Mouse (Mus musculus): ENCODE measurements around the gene Cers6. TPM values are rescaled to one million over a fixed set of nuclear protein-coding genes. Genes with fewer than 3 reads are reported as not detected.

The Cers6 gene
- total RNA-seq, 4 experiments from 2014 or later = 78.4 to 93.3 (median 91.6) TPM

- DNase-seq (ENCODE audit: low spot score in 2 of 2) = no peak
Measured at GRCm38 (mm10) chr2:68960060-68960459, 98.8 kb downstream of the Cers6 start.

DNA sequence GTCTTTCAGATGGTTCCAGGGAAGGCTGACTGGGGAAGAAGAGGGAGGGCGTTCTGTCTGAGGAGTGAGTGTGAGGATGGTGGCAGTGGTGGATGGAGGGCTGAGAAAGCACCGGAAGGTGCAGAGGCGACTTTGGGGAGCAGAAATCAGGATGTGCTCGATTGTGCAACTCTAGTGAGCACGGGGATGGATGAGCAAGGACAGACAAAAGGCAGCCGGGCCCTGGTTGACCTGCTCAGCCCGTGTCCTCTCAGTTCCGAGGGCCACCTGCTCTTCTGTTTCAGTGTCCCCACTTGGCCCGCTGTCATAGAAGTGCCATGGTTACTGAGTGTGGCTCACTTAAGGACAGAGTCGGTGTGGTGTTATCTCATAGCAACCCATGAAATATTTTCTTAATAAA lies 99.4 kb downstream of the Cers6 start:
- no peak for DNase-seq (ENCODE audit: low spot score in 2 of 2)

DNA sequence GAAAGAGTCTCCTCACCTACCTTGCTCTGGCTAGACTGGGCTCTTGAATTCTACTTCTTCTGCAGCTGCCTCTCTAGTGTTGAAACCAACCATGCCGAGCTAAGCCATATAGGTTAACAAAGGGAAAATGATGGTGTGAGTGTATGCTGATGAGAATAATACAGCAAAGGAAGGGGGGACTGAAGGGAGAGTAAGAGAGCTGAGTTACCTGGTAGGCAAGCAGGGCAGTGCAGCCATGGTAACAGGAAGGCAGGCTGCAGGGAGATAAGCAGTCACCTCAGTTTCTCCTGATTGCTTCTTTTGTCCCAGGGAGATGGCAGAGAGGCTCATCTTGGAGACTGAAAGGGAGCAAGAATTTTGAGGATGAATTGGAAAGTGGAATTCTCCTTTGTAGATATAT lies 105.1 kb downstream of the Cers6 start:
- no peak for DNase-seq (ENCODE audit: low spot score in 2 of 2)

DNA sequence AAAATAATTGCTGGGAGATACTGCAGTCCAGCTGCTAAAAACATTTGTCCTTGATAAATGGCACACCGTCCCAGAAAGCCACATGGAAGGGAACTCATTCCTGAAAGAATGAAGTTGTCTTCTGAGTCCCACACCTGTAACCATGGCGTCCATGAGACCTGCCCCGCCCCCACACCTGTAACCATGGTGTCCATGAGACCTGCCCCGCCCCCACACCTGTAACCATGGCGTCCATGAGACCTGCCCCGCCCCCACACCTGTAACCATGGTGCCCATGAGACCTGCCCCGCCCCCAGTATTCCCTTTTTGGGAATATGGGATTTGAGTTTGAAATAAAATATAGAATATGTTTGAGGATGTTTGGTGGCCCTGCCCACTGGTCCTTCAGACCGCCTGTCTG lies 106.8 kb downstream of the Cers6 start:
- no peak for DNase-seq (ENCODE audit: low spot score in 2 of 2)

DNA sequence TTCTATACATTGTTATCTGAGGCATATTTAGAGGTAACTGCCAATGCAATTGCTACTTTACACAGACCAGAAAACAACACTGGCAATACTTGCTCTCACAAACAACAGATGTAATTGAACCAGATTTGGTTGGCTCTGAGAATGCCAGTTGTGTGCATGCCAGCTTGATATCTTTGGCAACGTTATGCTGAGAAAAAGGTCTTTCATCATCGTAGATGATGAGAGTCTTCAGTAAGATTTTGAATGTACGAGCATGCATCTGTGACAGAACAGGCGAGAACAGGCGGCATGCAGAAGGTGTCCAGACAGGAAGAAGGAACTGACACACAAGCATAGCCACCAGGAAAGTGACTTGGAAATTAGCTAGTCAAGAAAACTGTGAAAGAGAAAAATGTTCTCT lies 110.6 kb downstream of the Cers6 start:
- DNase-seq (ENCODE audit: low spot score in 2 of 2) = peak; percentile 32 to 59

DNA sequence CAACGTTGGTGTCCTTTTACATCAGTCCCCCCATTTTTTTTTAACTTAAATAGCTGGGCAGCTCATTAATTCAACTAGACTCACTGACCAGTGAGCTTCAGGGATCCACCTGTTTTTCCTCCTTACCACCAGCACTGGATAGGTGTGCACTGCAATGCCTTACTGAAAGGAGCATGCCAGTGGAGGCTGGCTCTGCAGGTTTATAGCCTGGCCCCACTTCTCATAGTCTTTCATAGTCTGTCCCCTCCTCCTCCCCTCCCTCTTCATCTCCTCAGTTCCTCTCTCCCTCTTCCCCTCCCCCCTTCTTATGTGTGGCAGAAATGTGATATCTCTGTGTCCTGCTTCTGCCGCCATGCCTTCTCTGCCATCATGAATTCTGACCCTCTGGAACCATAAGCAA lies 112.5 kb downstream of the Cers6 start:
- no peak for DNase-seq (ENCODE audit: low spot score in 2 of 2)

DNA sequence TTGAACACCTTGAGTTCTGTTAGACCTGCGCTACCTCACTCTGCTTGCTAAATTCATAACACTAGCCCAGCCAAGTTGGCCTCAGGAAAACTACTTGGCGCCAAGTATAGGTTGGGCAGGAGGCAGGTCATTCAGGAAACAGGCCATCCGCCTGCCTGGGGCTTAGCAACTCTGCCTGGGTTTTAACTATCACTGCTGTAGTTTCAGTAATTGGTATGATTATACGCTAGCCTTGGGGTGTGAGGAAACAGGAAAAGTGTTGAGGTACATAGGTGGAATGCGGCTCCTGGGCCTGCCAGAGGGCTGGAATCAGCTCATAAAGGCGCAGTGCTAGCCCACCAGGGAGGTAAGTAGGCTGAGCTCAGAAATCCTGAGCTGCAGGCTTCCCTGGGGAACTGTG lies 114.0 kb downstream of the Cers6 start:
- no peak for DNase-seq (ENCODE audit: low spot score in 2 of 2)

- DNase-seq (ENCODE audit: low spot score in 2 of 2) = no peak
Measured at GRCm38 (mm10) chr2:68975780-68976179, 114.5 kb downstream of the Cers6 start.

DNA sequence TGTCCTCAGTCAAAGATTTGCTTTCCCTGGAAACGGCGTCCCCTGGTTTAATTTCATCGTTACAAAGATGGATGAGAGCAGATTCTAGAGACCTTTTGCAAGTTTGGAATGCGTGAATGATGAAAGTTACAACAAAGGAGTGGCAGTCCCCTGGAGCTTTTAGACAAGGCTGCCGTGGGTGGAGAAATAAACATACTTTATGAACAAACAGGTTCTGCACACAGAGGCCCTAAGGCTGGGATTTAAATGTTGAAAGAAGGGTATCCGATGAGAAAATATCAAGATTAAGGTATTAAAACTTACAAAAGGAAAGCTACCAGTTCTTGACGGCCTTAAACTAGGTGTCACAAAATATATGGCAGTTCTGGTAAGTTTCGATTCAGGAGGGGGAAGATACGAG lies 117.0 kb downstream of the Cers6 start:
- DNase-seq (ENCODE audit: low spot score in 2 of 2) = no peak

DNA sequence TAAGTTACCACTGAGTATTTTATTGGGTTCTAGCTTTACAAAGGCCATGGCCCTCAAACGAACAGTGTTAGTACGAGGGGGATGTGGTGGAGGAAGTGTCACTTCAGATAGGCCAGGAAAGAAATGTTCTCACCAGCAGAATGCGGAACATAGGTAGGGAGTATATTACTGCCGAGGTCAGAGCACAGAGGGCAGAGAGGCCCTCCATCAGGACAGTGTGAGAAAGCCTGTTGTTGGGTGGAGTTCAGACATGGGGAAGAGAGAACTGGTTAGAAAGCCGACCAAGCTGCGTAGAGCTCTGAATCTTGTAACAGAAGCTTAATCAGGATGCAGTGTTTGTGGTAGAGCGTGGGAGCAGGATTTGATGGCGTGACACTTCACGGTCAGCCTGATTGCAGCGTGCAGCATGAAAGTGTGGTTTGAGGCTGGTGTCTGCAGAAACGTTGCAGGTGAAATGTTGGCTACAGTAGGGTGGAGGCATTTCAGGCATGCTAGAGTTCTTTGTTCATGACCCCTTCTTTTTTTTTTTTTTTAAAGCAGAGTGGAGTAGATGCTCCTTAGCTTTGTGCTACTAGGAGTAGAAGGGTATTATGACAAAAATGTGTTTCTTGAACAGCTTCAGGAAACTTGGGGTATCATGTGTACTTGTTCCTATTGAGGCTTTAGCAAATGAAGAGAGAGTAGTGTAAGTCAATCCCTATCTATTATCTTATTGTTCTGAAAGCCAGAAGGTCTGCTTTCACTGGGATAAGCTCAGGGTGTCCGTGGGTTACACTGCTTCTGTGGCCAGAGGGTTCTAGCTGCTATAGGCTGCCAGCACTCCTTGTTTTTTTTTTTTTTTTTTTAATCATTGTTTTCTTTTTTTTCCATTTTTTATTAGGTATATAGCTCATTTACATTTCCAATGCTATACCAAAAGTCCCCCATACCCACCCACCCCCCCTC lies 117.7 kb downstream of the Cers6 start:
- DNase-seq (ENCODE audit: low spot score in 2 of 2) = no peak

- DNase-seq (ENCODE audit: low spot score in 2 of 2) = no peak
Measured at GRCm38 (mm10) chr2:68981302-68981701, 120.1 kb downstream of the Cers6 start.

DNA sequence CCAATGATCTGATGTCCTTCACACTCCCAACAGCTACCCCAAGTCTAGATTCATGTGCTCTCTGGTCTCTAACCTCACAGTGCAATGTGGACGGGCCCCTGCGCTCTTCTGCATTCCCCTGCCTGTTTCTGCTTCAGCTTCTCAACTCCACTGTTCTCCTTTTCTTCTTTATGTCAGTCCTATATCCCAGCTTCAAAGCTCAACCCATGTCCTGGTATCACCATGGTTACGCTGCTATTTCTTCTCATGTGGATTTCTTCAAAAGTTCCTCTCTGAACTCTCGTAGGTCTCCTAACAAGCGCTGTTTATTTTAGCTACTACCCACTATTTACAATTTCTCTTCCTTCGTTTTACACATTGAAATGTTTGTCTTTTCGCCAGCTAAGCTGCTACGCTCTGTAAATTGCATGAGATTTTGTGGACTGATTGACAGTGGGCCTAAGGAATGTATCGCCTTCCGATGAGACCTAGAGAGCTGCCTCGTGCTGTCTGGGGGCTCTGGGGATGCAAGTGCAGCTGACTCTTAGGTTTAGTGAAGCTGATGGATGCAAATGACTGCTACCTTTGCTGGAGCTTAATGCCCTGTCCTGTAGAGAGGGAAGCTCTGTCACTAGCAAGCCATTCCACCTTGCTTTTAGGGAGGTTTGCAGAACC lies 120.6 kb downstream of the Cers6 start:
- DNase-seq (ENCODE audit: low spot score in 2 of 2) = no peak

DNA sequence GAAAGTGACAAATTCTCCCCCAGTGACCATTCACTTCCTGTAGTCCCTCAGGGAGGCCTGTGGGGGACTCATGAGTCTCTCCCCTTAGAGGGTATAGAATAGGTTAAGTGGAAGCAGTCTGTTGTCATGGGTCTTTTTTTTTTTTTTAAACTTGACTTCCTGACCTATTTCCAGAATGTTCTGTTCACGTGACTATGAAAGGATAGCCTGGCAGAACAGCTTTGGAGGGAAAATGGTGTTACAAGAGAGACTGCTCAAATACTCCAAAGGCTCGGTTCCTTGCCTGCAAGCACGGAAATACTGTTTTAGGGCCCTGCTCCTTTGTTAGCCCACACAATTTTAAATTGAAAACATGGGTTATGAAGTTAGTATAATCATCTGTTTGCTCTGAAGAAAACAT lies 121.7 kb downstream of the Cers6 start:
- no peak for DNase-seq (ENCODE audit: low spot score in 2 of 2)

DNA sequence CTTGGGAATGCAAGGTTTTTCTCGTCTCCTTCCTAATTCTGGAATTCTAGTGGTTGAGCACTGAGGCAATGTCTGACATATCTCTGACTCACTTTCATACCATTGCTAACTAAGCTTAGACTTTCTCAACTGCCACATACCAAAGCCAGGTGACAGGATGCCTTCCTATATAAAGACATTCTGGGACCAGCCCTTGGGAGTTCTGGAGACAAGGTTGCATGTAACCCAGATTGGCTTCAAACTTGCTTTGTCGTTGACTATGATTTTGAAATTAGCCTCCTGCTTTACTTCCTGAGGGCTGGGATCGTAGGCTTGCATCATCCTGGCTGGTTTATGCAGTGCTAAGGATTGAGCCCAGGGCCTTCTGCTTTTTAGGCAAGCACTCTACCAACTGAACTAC lies 122.2 kb downstream of the Cers6 start:
- no peak for DNase-seq (ENCODE audit: low spot score in 2 of 2)

DNA sequence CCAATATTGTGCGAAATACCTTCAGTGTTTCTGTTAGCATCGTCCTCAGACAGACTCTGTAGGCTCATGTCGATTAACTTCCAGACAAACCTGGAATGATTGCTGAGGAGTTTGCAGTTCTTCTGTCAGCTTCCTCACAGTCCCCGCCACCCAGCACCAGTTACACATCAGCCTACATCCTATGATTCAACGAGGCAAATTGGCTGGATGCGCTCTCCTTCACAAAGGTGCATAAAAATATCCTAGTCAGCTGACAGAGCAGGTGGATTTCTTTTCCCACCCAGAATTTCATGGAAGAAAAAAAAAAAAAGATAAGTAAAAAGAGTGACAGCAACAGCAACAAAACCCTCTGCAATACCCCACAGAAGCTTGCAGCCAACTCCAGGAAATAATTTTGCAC lies 127.9 kb downstream of the Cers6 start:
- no peak for DNase-seq (ENCODE audit: low spot score in 2 of 2)

- DNase-seq (ENCODE audit: low spot score in 2 of 2) = no peak
Measured at GRCm38 (mm10) chr2:68992629-68993028, 131.4 kb downstream of the Cers6 start.

- DNase-seq (ENCODE audit: low spot score in 2 of 2) = no peak
Measured at GRCm38 (mm10) chr2:68994441-68994840, 133.2 kb downstream of the Cers6 start.

DNA sequence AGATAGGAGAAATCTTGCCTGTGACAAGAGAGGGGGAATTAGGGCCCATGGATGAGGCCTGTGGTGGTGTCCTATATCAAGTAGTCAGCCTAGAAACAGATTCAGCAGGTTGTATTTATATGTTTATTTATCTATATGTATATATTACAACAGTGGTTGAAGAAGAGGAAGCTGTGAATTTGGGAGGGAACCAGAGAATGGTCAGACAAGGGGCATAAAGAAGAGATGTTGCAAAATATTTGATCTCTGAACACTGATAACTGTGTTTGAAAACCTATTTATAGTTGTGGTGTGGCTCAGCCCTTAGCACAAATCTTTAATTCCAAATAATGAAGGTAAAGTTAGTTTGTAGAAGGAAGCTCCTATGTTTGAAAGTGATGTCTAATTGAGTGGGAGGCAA lies 134.5 kb downstream of the Cers6 start:
- no peak for DNase-seq (ENCODE audit: low spot score in 2 of 2)

DNA sequence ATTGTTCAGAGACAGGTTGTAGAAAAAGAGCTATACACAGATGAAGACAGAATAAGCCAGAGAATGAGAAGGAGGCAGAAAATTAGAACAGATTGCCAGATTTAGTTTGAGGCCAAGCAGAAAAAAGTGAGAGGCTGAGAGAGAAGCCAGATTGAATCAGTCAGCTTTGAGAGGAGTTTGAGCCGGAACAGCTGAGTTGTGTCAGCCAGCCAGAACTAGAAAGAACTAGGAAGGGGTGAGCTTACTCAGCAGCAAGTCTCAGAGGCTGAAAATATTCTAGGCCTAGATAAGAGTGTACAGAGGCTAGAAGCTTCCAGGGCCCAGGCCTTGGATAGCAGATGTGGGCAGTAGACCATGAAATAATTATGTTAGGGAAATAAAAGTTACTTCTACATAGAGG lies 135.0 kb downstream of the Cers6 start:
- no peak for DNase-seq (ENCODE audit: low spot score in 2 of 2)

GRCm38 (mm10) chr2:69004001-69004400 lies 142.8 kb downstream of the Cers6 start:
- DNase-seq (ENCODE audit: low spot score in 2 of 2) = no peak

GRCm38 (mm10) chr2:69011392-69011791 lies 150.2 kb downstream of the Cers6 start:
- DNase-seq (ENCODE audit: low spot score in 2 of 2) = no peak

DNA sequence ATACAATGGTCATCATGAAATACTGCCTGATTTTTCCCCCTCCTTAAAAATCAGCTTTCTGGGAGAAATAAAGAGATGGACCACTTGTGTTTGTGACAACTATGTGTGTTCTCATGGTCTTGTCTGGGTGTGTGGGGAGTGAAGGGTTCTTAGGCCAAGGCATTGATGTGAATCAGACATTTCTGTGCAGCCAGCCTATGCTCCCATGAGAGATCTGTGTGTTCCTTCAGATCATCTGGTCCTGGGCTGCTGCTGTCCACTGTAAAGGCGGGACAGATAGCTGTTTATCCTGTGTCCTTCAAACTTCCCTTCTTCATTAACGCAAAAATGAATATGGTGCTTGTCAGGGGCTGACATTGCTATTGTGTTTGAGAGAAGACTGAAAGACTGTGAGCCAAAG lies 150.6 kb downstream of the Cers6 start:
- DNase-seq (ENCODE audit: low spot score in 2 of 2) = no peak

GRCm38 (mm10) chr2:69014241-69014640 lies 153.0 kb downstream of the Cers6 start:
- no peak for DNase-seq (ENCODE audit: low spot score in 2 of 2)

Measured in layer of hippocampus, adult 8-10 months (tissue).